Mouse (Mus musculus): ENCODE data around the gene Sacm1l. TPM values are rescaled to one million over a fixed set of nuclear protein-coding genes. Genes with fewer than 3 reads are reported as not detected.
A peak's percentile ranks its signal among the peaks of the same experiment; 100 is the strongest.

Gene Sacm1l
- 45.9 and 53.1 TPM in 2 replicates for total RNA-seq (2017)

- peak; percentile 94 for ATAC-seq (replicated peaks; ENCODE audit: low read depth, poor library complexity, severe bottlenecking)
These were observed at the start of gene Sacm1l for GRCm38 (mm10) chr9:123529392-123530157. Gene Sacm1l, plus strand, starts transcription at chr9:123529759.

- no peak for ATAC-seq (replicated peaks; ENCODE audit: low read depth, poor library complexity, severe bottlenecking)
These were observed 49.7 kb upstream of the Sacm1l start for GRCm38 (mm10) chr9:123479876-123480252.

- peak; percentile 67 for ATAC-seq (replicated peaks; ENCODE audit: low read depth, poor library complexity, severe bottlenecking)
These were observed 49.2 kb upstream of the Sacm1l start for GRCm38 (mm10) chr9:123480253-123480921.

GRCm38 (mm10) chr9:123481136-123481535 lies 48.4 kb upstream of the Sacm1l start:
- ATAC-seq (replicated peaks; ENCODE audit: low read depth, poor library complexity, severe bottlenecking): no peak

- no peak for ATAC-seq (replicated peaks; ENCODE audit: low read depth, poor library complexity, severe bottlenecking)
These were observed 46.0 kb upstream of the Sacm1l start for GRCm38 (mm10) chr9:123483598-123483997.

GRCm38 (mm10) chr9:123484830-123485229 lies 44.7 kb upstream of the Sacm1l start:
- ATAC-seq (replicated peaks; ENCODE audit: low read depth, poor library complexity, severe bottlenecking): no peak

GRCm38 (mm10) chr9:123485561-123485960 lies 44.0 kb upstream of the Sacm1l start:
- ATAC-seq (replicated peaks; ENCODE audit: low read depth, poor library complexity, severe bottlenecking): no peak

GRCm38 (mm10) chr9:123486635-123487034 lies 42.9 kb upstream of the Sacm1l start:
- no peak for ATAC-seq (replicated peaks; ENCODE audit: low read depth, poor library complexity, severe bottlenecking)

GRCm38 (mm10) chr9:123489073-123489472 lies 40.5 kb upstream of the Sacm1l start:
- ATAC-seq (replicated peaks; ENCODE audit: low read depth, poor library complexity, severe bottlenecking): no peak

GRCm38 (mm10) chr9:123489727-123490343 lies 39.7 kb upstream of the Sacm1l start:
- 0 out of 2 replicates have a peak, but pooled peaks have one; percentile 21 for ATAC-seq (replicated peaks; ENCODE audit: low read depth, poor library complexity, severe bottlenecking)

GRCm38 (mm10) chr9:123490930-123491329 lies 38.6 kb upstream of the Sacm1l start:
- ATAC-seq (replicated peaks; ENCODE audit: low read depth, poor library complexity, severe bottlenecking): no peak

GRCm38 (mm10) chr9:123491917-123492585 lies 37.5 kb upstream of the Sacm1l start:
- no peak; the same call in 1 of the 2 replicates for ATAC-seq (replicated peaks; ENCODE audit: low read depth, poor library complexity, severe bottlenecking)

GRCm38 (mm10) chr9:123496665-123497064 lies 32.9 kb upstream of the Sacm1l start:
- no peak for ATAC-seq (replicated peaks; ENCODE audit: low read depth, poor library complexity, severe bottlenecking)

- peak; percentile 98 for ATAC-seq (replicated peaks; ENCODE audit: low read depth, poor library complexity, severe bottlenecking)
These were observed 31.7 kb upstream of the Sacm1l start for GRCm38 (mm10) chr9:123497906-123498305.

GRCm38 (mm10) chr9:123500480-123500879 lies 29.1 kb upstream of the Sacm1l start:
- no peak for ATAC-seq (replicated peaks; ENCODE audit: low read depth, poor library complexity, severe bottlenecking)

GRCm38 (mm10) chr9:123503171-123503834 lies 26.3 kb upstream of the Sacm1l start:
- ATAC-seq (replicated peaks; ENCODE audit: low read depth, poor library complexity, severe bottlenecking): no peak

- peak; percentile 89 for ATAC-seq (replicated peaks; ENCODE audit: low read depth, poor library complexity, severe bottlenecking)
These were observed 25.2 kb upstream of the Sacm1l start for GRCm38 (mm10) chr9:123504325-123504724.

- ATAC-seq (replicated peaks; ENCODE audit: low read depth, poor library complexity, severe bottlenecking): no peak
These were observed 24.0 kb upstream of the Sacm1l start for GRCm38 (mm10) chr9:123505598-123505997.

GRCm38 (mm10) chr9:123506270-123507146 lies 23.1 kb upstream of the Sacm1l start:
- no peak for ATAC-seq (replicated peaks; ENCODE audit: low read depth, poor library complexity, severe bottlenecking)

Data from common myeloid progenitor, adult 5-6 weeks (primary cell).